Mouse (Mus musculus) embryonic facial prominence, embryonic 10.5 days (tissue): Measurements from ENCODE around the gene Lrrc4. TPM values are rescaled to one million over a fixed set of nuclear protein-coding genes. Genes with fewer than 3 reads are reported as not detected.

Source experiments
- DNase-seq: peaks from one replicate; pipeline ENCODE4 v3.0.0-alpha.2; 2017; ENCODE audit warnings: low spot score
- H3K27ac ChIP-seq: fragments of 300-500 bp; sonication (generic); replicated peaks from 2 replicates; pipeline ENCODE4 v1.5.1; 2016; ENCODE audit warnings: mild to moderate bottlenecking
- H3K27me3 ChIP-seq: fragments of 300-500 bp; sonication (generic); replicated peaks from 2 replicates; pipeline ENCODE4 v1.6.1; 2016; ENCODE audit warnings: low read depth, mild to moderate bottlenecking; ENCODE audit not compliant: poor library complexity, severe bottlenecking
- H3K36me3 ChIP-seq: fragments of 300-500 bp; sonication (generic); replicated peaks from 2 replicates; pipeline ENCODE4 v1.6.1; 2016; ENCODE audit warnings: mild to moderate bottlenecking, moderate library complexity
- H3K4me1 ChIP-seq: fragments of 300-500 bp; sonication (generic); 2 replicates; pipeline ENCODE4 v1.6.1; 2016
- H3K4me3 ChIP-seq: fragments of 300-500 bp; sonication (generic); 2 replicates; pipeline ENCODE4 v1.5.1; 2016; ENCODE audit warnings: mild to moderate bottlenecking, moderate library complexity
- H3K9me3 ChIP-seq: fragments of 300-500 bp; sonication (generic); 2 replicates; pipeline ENCODE4 v1.6.1; 2016; ENCODE audit warnings: mild to moderate bottlenecking
- WGBS: fragments of 180-500 bp; shearing (Covaris S2); methylation state at CpG from one replicate; pipeline ENCODE4 v1.1.7; 2016; 5-methylcytosine and 5-hydroxymethylcytosine counted together
- polyA plus RNA-seq: library from polyadenylated mRNA; unstranded; fragments of >200 nt; fragmentation: Nextera tagmentation; extraction: Ambion mirVana; gene quantifications from 2 replicates; pipeline ENCODE4 v1.2.1, GENCODE M21; 2016

The Lrrc4 gene
- polyA plus RNA-seq, 1 experiment from 2014 or later = 0.79 TPM

DNA sequence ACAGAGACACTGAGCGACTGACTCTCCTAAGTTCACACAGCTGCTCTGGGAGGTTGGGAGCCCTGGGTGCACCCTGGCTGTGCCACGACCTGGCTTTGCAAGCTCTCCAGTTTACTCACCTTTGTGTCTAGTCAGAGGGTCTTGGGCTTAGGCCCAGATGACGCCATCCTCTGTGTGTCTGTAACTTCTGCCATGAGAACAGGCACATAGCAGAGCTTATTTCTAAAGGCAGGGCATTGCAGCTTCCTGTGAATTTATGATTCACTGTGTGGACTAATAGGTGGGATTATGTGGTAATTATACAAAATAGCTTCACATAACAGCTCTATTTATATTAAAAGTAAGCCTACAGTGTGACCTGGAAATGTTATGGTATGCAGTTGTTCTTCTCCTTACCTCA lies 168.5 kb downstream of the Lrrc4 start:
- WGBS = 80% methylated on average over 3 of the region's 3 CpGs
- H3K27ac ChIP-seq = no peak overlapping the region
- peaks cover 7% of the 10 kb centered on the region; the same call in 1 of the 2 replicates for H3K4me1 ChIP-seq
- no peaks in the 10 kb centered on the region for H3K36me3 ChIP-seq
- no peaks in the 10 kb centered on the region for H3K27me3 ChIP-seq
- H3K9me3 ChIP-seq = no peaks in the 10 kb centered on the region
- no peak for DNase-seq
- no peak overlapping the region for H3K4me3 ChIP-seq

DNA sequence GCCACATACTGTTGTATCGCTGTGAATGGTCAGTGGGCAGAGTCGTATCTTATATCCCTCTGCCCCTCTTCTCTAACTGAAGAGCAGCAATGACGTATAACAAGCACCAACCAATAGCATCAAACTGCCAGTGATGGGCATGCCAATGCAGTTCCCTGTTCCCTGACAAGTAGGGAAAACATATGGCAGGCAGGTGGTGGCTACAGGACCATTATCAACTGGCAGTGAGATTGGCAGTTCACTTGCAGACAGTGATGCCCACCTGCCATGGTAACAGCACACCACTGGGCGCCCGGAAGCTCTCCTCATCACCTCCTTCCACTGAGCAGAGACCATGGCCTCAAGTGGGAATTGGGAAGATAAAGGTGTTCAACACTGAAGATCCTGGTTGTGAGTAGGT lies 175.0 kb downstream of the Lrrc4 start:
- Histone ChIP-seq H3K4me1 (peaks cover 7% of the 10 kb centered on the region; the same call in 1 of the 2 replicates), H3K27ac (no peak overlapping the region), H3K4me3 (no peak overlapping the region), H3K27me3 (no peaks in the 10 kb centered on the region), H3K36me3 (peaks cover 5% of the 10 kb centered on the region; the same call in 1 of the 2 replicates), H3K9me3 (no peaks in the 10 kb centered on the region)
- DNase-seq = no peak
- WGBS = 95% methylated on average over 5 of the region's 5 CpGs

DNA sequence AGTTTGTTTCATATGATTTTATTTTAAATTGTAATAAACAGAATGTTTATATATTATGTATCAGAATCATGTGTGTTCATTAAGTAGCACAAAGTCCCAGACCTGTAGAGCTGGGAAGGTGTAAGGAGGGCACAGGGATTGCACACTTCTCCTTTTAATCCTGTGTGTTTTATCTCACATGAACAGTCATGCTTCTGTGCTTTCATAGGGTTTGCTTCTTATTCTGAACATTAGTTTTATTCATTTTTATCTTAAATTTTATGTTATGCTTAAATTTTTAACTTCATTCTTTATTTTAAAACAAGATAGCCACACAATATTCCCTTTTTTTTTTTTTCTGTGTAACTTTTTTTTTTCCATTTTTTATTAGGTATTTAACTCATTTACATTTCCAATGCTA lies 186.3 kb downstream of the Lrrc4 start:
- Histone ChIP-seq H3K27ac (no peak overlapping the region), H3K4me3 (no peak overlapping the region), H3K27me3 (no peaks in the 10 kb centered on the region), H3K4me1 (no peaks in the 10 kb centered on the region), H3K36me3 (no peaks in the 10 kb centered on the region), H3K9me3 (no peaks in the 10 kb centered on the region)
- no peak for DNase-seq

DNA sequence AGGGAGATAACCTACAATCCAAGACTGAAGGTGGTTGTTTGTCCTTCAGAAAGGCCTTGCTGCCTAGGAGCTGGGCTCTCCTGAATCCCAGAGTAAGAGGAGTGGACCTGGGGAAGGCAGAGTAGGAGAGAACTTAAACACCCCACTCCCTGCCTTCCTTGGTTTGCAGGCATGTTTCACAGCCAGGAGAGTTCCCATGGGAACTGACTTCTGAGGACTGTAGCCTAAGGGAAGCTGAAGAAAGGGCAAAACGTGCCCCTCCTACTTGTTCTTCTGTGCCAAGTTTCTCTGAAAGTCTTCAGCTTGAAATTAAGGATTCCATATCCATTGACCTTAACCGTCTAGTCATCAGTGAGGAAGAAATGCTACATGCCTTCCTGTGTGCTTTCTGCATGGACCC lies 188.6 kb downstream of the Lrrc4 start:
- no peak for DNase-seq
- H3K36me3 ChIP-seq = no peaks in the 10 kb centered on the region
- no peak overlapping the region for H3K4me3 ChIP-seq
- peaks cover under 1% of the 10 kb centered on the region; the same call in 1 of the 2 replicates for H3K4me1 ChIP-seq
- WGBS = 65% methylated on average over 2 of the region's 2 CpGs
- H3K27ac ChIP-seq = no peak overlapping the region
- no peaks in the 10 kb centered on the region for H3K9me3 ChIP-seq
- H3K27me3 ChIP-seq = no peaks in the 10 kb centered on the region

DNA sequence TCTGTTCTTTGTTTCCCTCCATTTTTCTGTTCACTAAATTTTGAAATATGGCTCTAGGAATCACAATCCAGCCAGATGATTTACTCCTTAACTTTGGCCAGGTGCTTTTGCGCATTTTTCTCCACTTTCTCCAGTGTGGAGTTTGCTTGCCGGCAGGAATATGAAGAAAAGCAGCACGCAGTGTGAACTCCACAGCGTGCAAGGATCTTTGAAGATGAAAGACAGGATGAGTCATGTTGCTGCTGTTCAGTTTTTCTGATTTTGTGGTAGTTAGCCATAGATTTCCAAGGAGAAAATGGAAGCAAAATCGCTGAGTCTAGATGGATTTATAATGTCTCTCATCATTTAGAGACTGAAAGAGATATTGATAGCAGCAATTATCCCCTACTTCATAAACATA lies 191.5 kb downstream of the Lrrc4 start:
- H3K4me3 ChIP-seq = no peak overlapping the region
- H3K9me3 ChIP-seq = no peaks in the 10 kb centered on the region
- H3K27ac ChIP-seq = no peak overlapping the region
- no peak for DNase-seq
- 96% methylated on average over 5 of the region's 5 CpGs for WGBS
- no peaks in the 10 kb centered on the region for H3K36me3 ChIP-seq
- H3K27me3 ChIP-seq = no peaks in the 10 kb centered on the region
- peaks cover 11% of the 10 kb centered on the region for H3K4me1 ChIP-seq

DNA sequence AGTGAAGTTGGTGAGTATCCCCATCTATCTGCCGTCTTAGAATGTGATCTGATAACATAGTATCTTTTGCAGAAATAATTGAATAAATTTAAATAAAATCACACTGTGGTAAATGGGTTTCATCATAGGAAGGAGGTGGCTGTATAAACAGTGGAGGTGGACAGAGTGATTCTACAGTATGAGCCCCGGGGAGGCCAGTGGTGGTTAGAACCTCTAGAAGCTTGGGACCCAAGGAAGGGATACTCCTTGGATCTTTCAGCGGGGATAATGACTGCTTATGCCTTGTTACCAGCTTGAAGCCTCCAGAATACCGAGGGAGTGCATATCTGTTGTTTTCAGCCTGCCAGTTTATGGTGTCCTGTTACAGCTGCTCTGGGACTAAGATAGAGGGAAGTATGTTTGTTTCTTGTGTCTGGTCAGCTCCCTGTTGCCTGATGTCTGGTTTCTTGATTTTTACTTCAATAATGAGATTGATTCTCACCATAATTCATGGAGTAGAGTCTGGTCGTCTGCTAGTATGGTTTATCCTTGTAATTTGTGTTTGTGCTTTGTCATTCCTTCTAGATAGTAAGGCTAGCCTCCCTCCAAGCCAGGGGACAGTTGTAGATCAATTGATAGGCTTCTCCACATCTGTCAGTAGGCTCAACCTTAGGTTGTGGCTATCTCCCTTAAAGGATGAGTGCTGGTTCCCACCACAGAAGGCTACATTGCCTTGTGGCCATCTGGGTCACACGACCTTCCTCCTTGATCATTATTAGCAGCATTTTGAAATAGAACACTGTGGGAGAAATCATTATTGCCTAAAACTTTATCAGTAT lies 195.8 kb downstream of the Lrrc4 start:
- H3K4me1 ChIP-seq = peaks cover 17% of the 10 kb centered on the region
- H3K27ac ChIP-seq = no peak overlapping the region
- H3K36me3 ChIP-seq = no peaks in the 10 kb centered on the region
- no peak overlapping the region for H3K4me3 ChIP-seq
- DNase-seq = no peak
- no peaks in the 10 kb centered on the region for H3K9me3 ChIP-seq
- no peaks in the 10 kb centered on the region for H3K27me3 ChIP-seq
- 75% methylated on average over 6 of the region's 6 CpGs for WGBS

DNA sequence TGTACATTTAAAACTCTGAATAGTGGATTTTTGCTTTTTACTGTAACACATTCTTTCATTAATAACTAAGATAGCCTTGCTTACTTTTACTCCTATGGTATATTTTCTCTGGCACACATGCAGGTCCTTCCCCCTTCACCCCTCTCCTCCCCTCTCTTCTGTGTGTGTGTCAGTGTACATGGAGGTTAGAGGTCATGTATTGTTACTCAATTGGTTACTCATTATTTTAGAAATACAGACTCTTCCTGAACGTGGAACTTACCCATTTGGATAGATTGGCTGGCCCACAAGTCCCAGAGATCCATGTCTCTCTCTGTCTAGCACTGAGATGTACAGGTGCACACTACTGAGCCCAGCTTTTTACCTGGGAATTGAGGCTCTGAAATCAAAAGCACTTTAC lies 196.5 kb downstream of the Lrrc4 start:
- 63% methylated on average over 1 of the region's 1 CpGs for WGBS
- no peaks in the 10 kb centered on the region for H3K9me3 ChIP-seq
- no peak for DNase-seq

DNA sequence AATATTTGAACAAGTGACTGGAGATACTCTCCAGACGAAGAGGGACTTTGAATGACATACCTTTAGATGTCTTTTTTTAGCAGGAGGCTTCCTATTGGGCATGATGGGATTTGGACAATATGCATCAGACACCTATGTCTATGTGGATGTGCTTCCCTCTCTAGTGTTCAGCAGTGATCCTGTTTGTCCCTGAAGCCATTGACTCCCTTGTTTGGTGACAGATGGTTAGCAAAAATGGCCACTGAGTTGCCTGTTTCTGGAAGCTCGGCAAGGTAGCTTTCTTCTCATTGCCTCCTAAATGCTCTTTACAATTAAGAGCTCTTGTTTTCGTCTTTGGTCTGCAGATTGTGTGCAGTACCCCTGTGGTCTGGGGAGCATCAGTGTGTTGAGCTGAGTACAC lies 197.9 kb downstream of the Lrrc4 start:
- Histone ChIP-seq H3K36me3 (0 out of 2 replicates have a peak, but pooled peaks cover 1% of the 10 kb centered on the region), H3K27ac (no peak overlapping the region), H3K27me3 (no peaks in the 10 kb centered on the region), H3K4me1 (peaks cover 24% of the 10 kb centered on the region), H3K9me3 (no peaks in the 10 kb centered on the region), H3K4me3 (no peak overlapping the region)
- 76% methylated on average over 3 of the region's 3 CpGs for WGBS
- no peak for DNase-seq

More for the DNA sequence above, 196.5 kb downstream of the Lrrc4 start:
- Histone ChIP-seq H3K27ac (no peak overlapping the region), H3K36me3 (no peaks in the 10 kb centered on the region), H3K4me3 (no peak overlapping the region), H3K27me3 (no peaks in the 10 kb centered on the region), H3K4me1 (peaks cover 17% of the 10 kb centered on the region)

DNA sequence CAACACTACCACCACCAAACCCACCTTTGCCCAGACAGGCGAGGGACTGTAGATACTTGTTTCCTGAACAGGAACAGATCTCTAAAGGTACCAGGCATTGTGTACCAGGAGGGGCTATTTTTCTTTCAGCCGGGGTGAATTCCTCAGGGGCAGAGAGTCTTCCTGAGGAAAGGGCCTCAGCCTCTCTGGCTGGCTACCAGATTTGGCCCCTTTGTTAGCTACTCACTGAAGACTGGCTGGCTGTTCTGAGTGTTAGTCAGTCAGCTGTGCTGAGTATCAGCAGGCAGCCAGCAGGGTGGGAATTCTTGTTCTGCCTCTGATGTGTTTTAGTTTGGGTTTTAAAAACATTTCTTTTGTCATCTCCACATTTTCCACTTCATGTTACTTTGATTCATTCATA lies 198.4 kb downstream of the Lrrc4 start:
- Histone ChIP-seq H3K27me3 (no peaks in the 10 kb centered on the region), H3K9me3 (no peaks in the 10 kb centered on the region), H3K36me3 (0 out of 2 replicates have a peak, but pooled peaks cover 6% of the 10 kb centered on the region), H3K27ac (no peak overlapping the region; the same call in 1 of the 2 replicates), H3K4me1 (peaks cover 28% of the 10 kb centered on the region), H3K4me3 (no peak overlapping the region)
- 55% methylated on average over 2 of the region's 2 CpGs for WGBS
- no peak for DNase-seq

DNA sequence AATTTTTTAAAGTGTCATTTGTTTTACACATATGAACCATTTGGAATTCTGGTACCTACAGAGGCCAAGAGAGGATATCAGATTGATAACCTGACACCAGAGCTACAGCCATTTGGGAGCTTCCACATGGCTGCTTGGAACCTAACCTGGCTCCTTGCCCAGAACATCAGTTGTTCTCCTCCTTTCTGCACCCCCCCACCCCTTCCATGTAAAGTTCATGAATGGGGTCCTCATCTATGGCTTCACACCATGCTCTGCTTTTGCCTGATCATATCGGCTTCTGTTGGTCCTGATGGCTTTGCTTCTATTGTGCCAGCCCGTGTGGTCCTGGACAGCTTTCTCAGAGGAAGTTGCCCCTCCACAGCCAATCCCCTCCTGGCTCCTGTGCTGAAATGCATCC lies 200.6 kb downstream of the Lrrc4 start:
- peaks cover 23% of the 10 kb centered on the region for H3K4me1 ChIP-seq
- DNase-seq = no peak
- no peaks in the 10 kb centered on the region for H3K9me3 ChIP-seq
- 87% methylated on average over 2 of the region's 2 CpGs for WGBS
- peaks cover 16% of the 10 kb centered on the region for H3K36me3 ChIP-seq
- no peaks in the 10 kb centered on the region for H3K27me3 ChIP-seq
- no peak overlapping the region for H3K4me3 ChIP-seq
- H3K27ac ChIP-seq = no peak overlapping the region

DNA sequence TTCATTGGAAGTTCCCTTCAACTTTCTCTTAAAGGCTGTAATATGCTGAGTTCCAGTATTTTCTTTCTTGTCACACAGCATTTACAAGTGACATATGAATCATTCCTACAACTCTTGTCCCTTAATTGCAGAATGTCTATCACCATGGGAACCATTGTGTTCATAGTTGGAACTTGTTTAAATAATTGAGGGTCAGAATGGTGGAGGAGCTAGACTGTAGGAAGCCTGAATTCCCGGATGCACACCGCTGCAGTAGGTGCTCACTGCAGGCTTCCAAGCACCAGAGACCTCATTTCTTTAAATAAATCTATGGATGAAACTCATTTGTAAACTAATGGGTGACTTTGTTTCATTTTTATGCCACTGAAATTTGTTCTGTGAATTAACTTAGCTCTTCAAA lies 201.7 kb downstream of the Lrrc4 start:
- no peak overlapping the region for H3K4me3 ChIP-seq
- H3K36me3 ChIP-seq = peaks cover 16% of the 10 kb centered on the region

DNA sequence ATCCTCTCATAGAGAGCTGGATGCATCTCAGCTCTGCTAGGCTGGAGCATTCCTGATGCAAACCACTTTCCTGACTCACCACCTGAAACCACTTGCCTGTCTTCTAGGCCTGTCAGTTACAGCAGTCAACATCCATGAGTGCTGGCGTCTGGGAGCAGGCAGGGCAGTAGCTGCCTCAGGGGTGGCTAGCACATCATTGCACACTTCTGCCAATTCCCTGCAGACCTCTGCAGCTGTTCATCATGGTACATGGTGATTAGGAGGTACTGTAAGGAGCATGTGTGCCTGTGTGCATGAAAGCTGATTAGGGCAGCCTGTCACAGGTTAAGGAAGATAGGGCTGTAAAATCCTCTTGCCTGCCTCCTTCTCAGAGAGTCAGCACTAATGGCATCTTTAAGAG lies 203.1 kb downstream of the Lrrc4 start:
- peaks cover 17% of the 10 kb centered on the region; the same call in 1 of the 2 replicates for H3K4me1 ChIP-seq
- H3K36me3 ChIP-seq = peaks cover 16% of the 10 kb centered on the region
- no peak overlapping the region for H3K27ac ChIP-seq
- no peak overlapping the region for H3K4me3 ChIP-seq
- H3K27me3 ChIP-seq = no peaks in the 10 kb centered on the region
- WGBS = 71% methylated on average over 1 of the region's 1 CpGs
- no peak for DNase-seq
- no peaks in the 10 kb centered on the region for H3K9me3 ChIP-seq

More for the DNA sequence above, 201.7 kb downstream of the Lrrc4 start:
- Histone ChIP-seq H3K27me3 (no peaks in the 10 kb centered on the region), H3K27ac (no peak overlapping the region), H3K4me1 (peaks cover 17% of the 10 kb centered on the region; the same call in 1 of the 2 replicates), H3K9me3 (no peaks in the 10 kb centered on the region)
- WGBS = 74% methylated on average over 2 of the region's 2 CpGs
- no peak for DNase-seq

DNA sequence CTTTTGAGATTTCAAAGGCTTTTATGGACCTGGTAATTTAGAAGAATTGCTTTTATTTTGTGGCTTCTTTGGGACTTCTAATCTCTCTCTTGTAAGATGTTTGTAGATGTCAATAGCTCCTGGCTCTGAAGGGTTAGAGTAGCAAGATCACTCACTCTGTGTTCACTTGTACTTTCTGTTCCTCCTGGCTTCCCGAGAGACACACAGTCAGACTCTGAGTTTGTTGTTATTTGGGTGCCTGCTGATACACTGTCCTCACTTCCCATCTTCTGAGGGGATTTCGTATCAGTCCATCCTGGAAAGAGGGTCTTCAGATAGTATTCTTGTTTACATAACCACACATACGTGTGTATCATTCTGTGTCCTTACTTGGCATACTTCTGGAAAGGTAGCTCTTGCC lies 208.6 kb downstream of the Lrrc4 start:
- Histone ChIP-seq H3K4me1 (peaks cover 11% of the 10 kb centered on the region), H3K36me3 (peaks cover 10% of the 10 kb centered on the region), H3K4me3 (no peak overlapping the region), H3K27ac (no peak overlapping the region), H3K9me3 (no peaks in the 10 kb centered on the region), H3K27me3 (no peaks in the 10 kb centered on the region)
- no peak for DNase-seq
- WGBS = 86% methylated on average over 3 of the region's 3 CpGs
